Mouse (Mus musculus) hindbrain, embryonic 13.5 days (tissue): ENCODE results near the gene Rnf227. TPM values are rescaled to one million over a fixed set of nuclear protein-coding genes. Genes with fewer than 3 reads are reported as not detected.
"Not testable (repeated sequence)": the region's sequence is repeated elsewhere in the genome, so short reads cannot be mapped to it uniquely, and the experiment has no call there.

Experiments used
- ATAC-seq: fragments of 200-750 bp; cut with Nextera tagmentation; 2 replicates; pipeline ENCODE4 v1.8.0; 2017; ENCODE audit warnings: moderate TSS enrichment; ENCODE audit not compliant: low FRiP score
- H3K27ac ChIP-seq: fragments of 300-500 bp; sonication (generic); 2 replicates; pipeline ENCODE4 v1.5.1; 2015; ENCODE audit warnings: inconsistent platforms, mild to moderate bottlenecking, moderate library complexity
- H3K27me3 ChIP-seq: fragments of 300-500 bp; sonication (generic); 2 replicates; pipeline ENCODE4 v1.6.1; 2015; ENCODE audit warnings: mild to moderate bottlenecking, inconsistent platforms
- H3K36me3 ChIP-seq: fragments of 300-500 bp; sonication (generic); 2 replicates; pipeline ENCODE4 v1.6.1; 2015; ENCODE audit warnings: mild to moderate bottlenecking, inconsistent platforms
- H3K4me1 ChIP-seq: fragments of 300-500 bp; sonication (generic); replicated peaks from 2 replicates; pipeline ENCODE4 v1.6.1; 2015; ENCODE audit warnings: inconsistent platforms
- H3K4me2 ChIP-seq: fragments of 300-500 bp; sonication (generic); 2 replicates; pipeline ENCODE4 v1.6.1; 2015; ENCODE audit warnings: inconsistent platforms, mild to moderate bottlenecking, moderate library complexity
- H3K4me3 ChIP-seq: fragments of 300-500 bp; sonication (generic); 2 replicates; pipeline ENCODE4 v1.5.1; 2015; ENCODE audit warnings: mild to moderate bottlenecking, inconsistent platforms
- H3K9ac ChIP-seq: fragments of 300-500 bp; sonication (generic); 2 replicates; pipeline ENCODE4 v1.6.1; 2015; ENCODE audit warnings: mild to moderate bottlenecking, inconsistent platforms
- H3K9me3 ChIP-seq: fragments of 300-500 bp; sonication (generic); 2 replicates; pipeline ENCODE4 v1.6.1; 2016; ENCODE audit warnings: inconsistent platforms
- WGBS: fragments of 180-500 bp; shearing (Covaris S2); methylation state at CpG from one replicate; pipeline ENCODE4 v1.1.7; 2015; 5-methylcytosine and 5-hydroxymethylcytosine counted together
- polyA plus RNA-seq: library from polyadenylated mRNA; unstranded; fragments of >200 nt; fragmentation: Nextera tagmentation; extraction: Ambion mirVana; gene quantifications from 2 replicates; pipeline ENCODE4 v1.2.1, GENCODE M21; 2015

Rnf227 gene
- polyA plus RNA-seq = 163 and 166 TPM in 2 replicates

DNA sequence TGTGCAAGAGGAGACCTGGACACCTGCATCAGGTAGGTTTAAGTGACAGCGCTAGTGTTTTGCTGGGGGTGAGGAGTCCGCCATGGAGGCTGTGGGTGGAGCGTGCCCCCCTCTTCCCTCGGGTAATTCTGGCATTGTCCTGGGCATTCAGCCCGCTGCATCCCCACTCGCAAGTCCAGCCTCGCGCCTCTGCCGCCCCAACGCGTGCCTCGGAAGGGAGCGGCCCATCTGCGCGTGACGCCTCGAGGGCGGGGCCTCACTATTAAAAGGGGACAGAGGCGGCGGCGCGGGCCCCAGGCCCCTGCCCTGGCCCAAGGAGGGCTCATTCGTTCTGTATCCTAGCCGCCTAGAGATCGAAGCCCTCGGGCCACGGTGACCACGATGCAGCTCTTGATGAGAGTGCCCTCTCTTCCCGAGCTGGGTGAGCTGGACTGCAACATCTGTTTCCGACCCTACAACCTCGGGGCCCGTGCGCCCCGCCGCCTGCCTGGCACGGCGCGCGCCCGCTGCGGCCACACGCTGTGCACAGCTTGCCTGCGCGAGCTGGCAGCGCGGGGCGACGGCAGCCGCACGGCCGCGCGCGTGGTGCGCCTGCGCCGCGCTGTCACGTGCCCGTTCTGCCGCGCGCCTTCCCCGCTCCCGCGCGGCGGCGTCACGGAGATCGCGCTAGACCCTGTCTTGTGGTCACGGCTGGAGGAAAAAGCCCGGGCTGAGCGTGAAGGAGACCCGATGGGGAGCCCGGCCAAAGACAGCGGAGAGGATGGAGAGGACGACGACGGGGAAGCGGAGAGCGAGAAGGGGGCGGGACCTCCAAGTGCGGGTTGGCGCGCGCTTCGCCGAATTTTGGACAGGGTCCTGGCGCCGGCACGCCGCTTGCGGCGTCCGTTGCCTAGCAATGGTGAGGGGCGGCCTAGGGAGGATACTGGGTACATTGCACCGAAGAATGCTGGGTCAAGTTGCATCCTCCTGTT is at the start of gene Rnf227:
Gene Rnf227, plus strand, starts transcription at position 301 of the 971 bp plus-strand sequence.
- H3K4me1 ChIP-seq = peaks cover 24% of the 10 kb centered on the region
- peak within 1 kb of the TSS; percentile 94 for H3K27ac ChIP-seq
- H3K4me3 ChIP-seq = peak within 1 kb of the TSS; percentile 61
- H3K27me3 ChIP-seq = peaks cover 11% of the 10 kb centered on the region; the same call in 1 of the 2 replicates
- H3K9me3 ChIP-seq = no peaks in the 10 kb centered on the region
- 1% methylated on average over 98 of the region's 99 CpGs for WGBS
- ATAC-seq = peak; percentile 89
- peak within 1 kb of the TSS; percentile 81 for H3K9ac ChIP-seq
- peak within 1 kb of the TSS; percentile 76 for H3K4me2 ChIP-seq
- peaks cover 30% of the 10 kb centered on the region for H3K36me3 ChIP-seq

DNA sequence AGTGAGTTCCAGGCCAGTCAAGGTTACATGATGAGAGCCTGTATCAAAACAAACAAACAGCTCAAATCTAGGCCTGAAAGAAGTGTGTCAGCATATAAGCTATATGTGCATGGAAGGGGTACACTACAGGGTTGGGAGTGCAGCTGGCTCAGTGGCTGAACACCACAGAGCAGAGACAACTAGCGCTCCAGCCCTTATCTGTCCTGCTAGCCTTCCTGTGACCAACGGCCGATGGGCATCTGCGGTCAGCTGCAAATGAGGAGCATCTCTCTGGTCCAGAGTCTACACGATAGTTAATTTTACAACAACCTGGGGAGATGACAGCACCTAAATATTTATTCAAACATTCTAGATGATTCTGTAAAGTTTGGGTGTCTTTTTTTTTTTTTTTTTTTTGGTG is 49.1 kb upstream of the Rnf227 start:
- no peaks in the 10 kb centered on the region for H3K27me3 ChIP-seq
- no peak for ATAC-seq
- peaks cover 10% of the 10 kb centered on the region; the same call in 1 of the 2 replicates for H3K36me3 ChIP-seq
- no peak overlapping the region for H3K27ac ChIP-seq
- no peak overlapping the region for H3K9ac ChIP-seq
- H3K4me1 ChIP-seq = no peaks in the 10 kb centered on the region
- no peak overlapping the region for H3K4me3 ChIP-seq
- no peak overlapping the region for H3K4me2 ChIP-seq
- no peaks in the 10 kb centered on the region for H3K9me3 ChIP-seq
- 93% methylated on average over 5 of the region's 5 CpGs for WGBS

DNA sequence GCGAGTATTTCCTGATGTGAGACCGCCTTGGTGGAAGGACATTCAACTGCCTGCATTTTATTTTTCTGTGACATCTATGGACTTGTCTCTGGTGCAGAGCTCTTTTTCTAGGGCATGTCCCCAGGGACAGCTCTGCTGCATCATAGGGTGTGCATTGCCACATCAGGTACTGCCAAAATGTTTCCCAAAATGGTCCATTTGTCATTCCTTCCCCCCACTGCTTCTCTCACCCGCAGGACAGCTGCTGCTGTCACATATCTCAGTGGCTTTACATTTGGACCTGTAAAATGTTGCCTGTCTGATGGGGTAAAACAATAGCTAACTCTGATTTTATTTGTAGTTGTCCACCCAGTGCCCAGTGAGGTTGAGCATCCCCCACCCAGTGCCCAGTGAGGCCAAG is 45.0 kb upstream of the Rnf227 start:
- 92% methylated on average over 3 of the region's 3 CpGs for WGBS
- ATAC-seq = no peak
- no peaks in the 10 kb centered on the region for H3K4me1 ChIP-seq
- no peaks in the 10 kb centered on the region for H3K27me3 ChIP-seq
- no peak overlapping the region for H3K9ac ChIP-seq
- H3K4me2 ChIP-seq = no peak overlapping the region
- peaks cover 35% of the 10 kb centered on the region for H3K36me3 ChIP-seq
- H3K9me3 ChIP-seq = no peaks in the 10 kb centered on the region
- H3K27ac ChIP-seq = no peak overlapping the region
- H3K4me3 ChIP-seq = no peak overlapping the region

DNA sequence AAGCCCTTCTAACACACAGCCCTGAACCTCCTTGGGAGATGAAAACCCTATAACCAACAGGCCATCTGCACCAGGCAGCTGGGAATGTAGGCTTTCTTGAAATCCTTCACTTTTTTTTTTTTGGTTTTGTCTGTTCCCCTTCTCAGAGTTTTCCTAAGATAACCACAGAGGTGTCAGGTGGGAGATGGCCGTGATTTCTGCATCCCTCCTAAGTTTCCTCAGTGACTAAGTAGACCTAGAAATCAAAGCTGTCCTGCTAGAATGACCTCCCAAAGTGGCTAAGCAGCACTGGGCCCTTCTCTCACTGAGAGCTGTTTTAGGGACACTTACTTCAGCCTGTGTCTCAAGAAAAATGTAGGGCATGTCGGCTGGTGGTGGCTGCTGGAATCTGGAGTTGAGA is 42.5 kb upstream of the Rnf227 start:
- Histone ChIP-seq H3K9me3 (no peaks in the 10 kb centered on the region), H3K27me3 (no peaks in the 10 kb centered on the region), H3K36me3 (peaks cover 57% of the 10 kb centered on the region), H3K4me3 (no peak overlapping the region), H3K9ac (no peak overlapping the region), H3K4me2 (no peak overlapping the region), H3K27ac (no peak overlapping the region), H3K4me1 (no peaks in the 10 kb centered on the region)
- ATAC-seq = no peak
- 88% methylated on average over 2 of the region's 2 CpGs for WGBS

DNA sequence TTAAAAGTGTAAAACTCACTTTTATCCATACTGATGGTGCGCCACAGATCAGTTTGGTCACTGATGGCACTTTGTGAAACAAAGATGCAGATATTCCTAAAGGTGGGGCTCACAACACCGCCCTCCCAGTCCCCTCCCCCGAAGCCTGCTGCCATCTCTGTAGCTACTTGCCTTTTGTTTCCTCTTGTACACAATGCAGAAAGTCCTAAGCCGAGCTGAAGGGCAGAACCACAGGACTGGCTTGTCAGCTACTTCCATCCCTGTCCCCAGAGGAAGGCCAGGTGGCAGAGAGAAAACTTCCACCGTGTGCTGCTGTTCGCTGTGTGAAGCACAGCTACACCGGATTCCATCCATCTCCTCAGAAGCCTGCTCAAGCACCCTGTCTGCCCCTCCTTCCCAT is 42.0 kb upstream of the Rnf227 start:
- WGBS = 82% methylated on average over 7 of the region's 7 CpGs
- peaks cover 62% of the 10 kb centered on the region for H3K36me3 ChIP-seq
- H3K9me3 ChIP-seq = no peaks in the 10 kb centered on the region
- no peak overlapping the region for H3K4me3 ChIP-seq
- no peak overlapping the region for H3K27ac ChIP-seq
- H3K27me3 ChIP-seq = no peaks in the 10 kb centered on the region
- H3K4me1 ChIP-seq = no peaks in the 10 kb centered on the region
- ATAC-seq = no peak
- H3K9ac ChIP-seq = 0 out of 2 replicates have a peak overlapping the region, but pooled peaks have one; percentile 13
- no peak overlapping the region for H3K4me2 ChIP-seq

DNA sequence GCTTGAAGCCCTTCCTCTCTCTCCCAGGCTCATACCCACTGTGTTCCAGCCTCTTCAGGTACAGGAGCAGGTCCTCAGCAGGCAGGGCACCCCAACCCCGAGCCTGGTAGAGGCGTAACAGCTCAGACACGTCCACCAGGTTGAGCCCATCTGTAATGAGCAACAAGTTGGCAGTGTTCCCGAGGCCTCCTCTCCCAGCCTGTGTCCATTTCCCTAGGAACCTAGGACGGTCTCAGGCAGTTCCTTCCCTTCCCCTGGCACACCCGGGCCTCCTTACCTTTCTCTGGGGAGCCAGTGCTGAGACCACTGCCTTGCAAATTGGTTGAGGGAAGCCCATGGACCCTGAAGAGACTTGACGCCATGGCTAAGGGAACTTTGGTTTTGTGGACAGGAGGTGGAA is 37.4 kb upstream of the Rnf227 start:
- H3K9me3 ChIP-seq = no peaks in the 10 kb centered on the region
- no peak overlapping the region for H3K4me3 ChIP-seq
- no peak for ATAC-seq
- H3K4me2 ChIP-seq = no peak overlapping the region
- peaks cover 88% of the 10 kb centered on the region for H3K36me3 ChIP-seq
- H3K9ac ChIP-seq = 0 out of 2 replicates have a peak overlapping the region, but pooled peaks have one; percentile 13
- no peak overlapping the region for H3K27ac ChIP-seq
- H3K27me3 ChIP-seq = no peaks in the 10 kb centered on the region
- WGBS = 93% methylated on average over 7 of the region's 7 CpGs
- H3K4me1 ChIP-seq = no peaks in the 10 kb centered on the region

DNA sequence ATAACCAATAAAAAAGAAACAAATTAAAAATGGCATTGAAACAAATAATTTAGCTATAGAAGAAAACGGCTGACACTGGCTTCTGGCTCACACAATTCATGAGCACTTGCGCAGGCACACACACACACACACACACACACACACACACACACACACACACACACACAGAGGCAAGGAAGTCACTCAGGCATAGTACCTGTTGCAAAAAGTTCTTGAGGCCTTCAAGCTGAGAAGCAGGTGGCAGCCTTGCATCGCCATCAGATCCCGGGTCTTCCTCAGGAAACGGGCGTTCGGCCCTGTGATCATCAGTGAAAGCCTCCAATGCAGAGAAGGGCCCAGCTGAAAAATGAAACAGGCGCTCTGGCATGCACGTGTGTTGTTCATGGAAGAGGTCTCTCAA is 35.0 kb upstream of the Rnf227 start:
- H3K27me3 ChIP-seq = no peaks in the 10 kb centered on the region
- ATAC-seq = no peak
- no peak overlapping the region for H3K4me3 ChIP-seq
- no peak overlapping the region for H3K4me2 ChIP-seq
- H3K4me1 ChIP-seq = no peaks in the 10 kb centered on the region
- H3K9me3 ChIP-seq = no peaks in the 10 kb centered on the region
- H3K9ac ChIP-seq = no peak overlapping the region
- WGBS = 97% methylated on average over 9 of the region's 9 CpGs
- H3K36me3 ChIP-seq = peaks cover 90% of the 10 kb centered on the region
- H3K27ac ChIP-seq = no peak overlapping the region

DNA sequence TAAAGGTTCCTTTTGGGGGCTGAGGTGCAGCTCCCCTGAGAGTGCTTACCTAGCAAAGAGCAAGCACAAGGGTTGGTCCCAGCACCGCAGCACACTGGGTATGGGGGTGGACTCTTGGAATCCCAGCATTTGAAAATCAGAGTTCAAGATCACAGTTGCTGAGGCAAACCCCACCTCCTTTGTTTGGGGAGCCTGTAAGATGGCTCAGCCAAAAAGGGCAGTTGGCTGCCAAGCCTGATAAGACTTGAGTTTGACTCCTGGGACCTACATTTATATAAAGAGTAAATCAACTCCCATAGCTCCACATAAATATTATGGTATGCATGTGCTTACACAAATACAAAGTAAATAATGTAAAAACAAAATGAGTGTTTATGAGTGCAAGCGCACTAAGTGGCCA is 34.2 kb upstream of the Rnf227 start:
- Histone ChIP-seq H3K4me1 (peaks cover 4% of the 10 kb centered on the region; the same call in 1 of the 2 replicates), H3K36me3 (peaks cover 90% of the 10 kb centered on the region), H3K27me3 (no peaks in the 10 kb centered on the region), H3K27ac (no peak overlapping the region), H3K9ac (no peak overlapping the region), H3K4me2 (no peak overlapping the region), H3K4me3 (no peak overlapping the region), H3K9me3 (no peaks in the 10 kb centered on the region)
- WGBS = 97% methylated on average over 2 of the region's 2 CpGs
- no peak for ATAC-seq

DNA sequence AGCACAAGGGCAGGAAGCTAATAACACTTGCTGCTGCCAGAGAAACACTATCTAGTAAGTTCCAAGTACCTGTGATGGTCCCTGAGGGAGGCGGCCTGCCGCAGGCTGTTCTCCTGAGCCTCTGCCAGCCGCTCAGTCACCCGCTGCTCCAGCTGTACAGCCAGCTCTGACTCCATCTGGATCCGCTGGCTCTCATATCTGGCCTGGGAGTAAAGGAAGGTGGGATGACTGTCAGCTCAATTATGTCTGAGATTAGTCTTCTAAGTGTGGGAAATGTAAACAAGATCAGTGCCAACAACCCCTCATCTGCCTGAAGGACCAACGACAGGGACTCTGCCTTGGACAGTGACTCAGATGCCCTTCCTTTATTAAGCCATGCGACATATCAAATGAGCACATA is 29.0 kb upstream of the Rnf227 start:
- Histone ChIP-seq H3K4me3 (no peak overlapping the region), H3K9me3 (no peaks in the 10 kb centered on the region), H3K4me2 (no peak overlapping the region), H3K36me3 (peaks cover 89% of the 10 kb centered on the region), H3K4me1 (peaks cover 11% of the 10 kb centered on the region), H3K27me3 (no peaks in the 10 kb centered on the region), H3K9ac (peak overlapping the region; percentile 29; the same call in 1 of the 2 replicates), H3K27ac (peak overlapping the region; percentile 35)
- WGBS = 69% methylated on average over 7 of the region's 7 CpGs
- no peak for ATAC-seq

DNA sequence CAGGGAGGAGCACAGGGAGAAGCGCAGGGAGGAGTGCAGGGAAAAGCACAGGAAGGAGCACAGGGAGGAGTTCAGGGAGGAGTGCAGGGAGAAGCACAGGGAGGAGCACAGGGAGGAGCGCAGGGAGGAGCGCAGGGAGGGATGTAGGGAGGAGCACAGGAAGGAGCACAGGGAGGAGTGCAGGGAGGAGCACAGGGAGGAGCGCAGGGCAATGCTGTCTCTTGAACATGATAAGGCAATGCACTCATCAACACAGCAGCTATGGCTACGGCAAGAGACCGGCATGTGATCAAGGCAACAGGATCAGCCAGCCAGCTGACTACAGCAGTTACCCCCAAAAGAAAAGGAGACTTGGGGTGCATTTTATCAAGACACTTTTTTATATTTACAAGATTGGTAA is 23.9 kb upstream of the Rnf227 start:
- Histone ChIP-seq H3K36me3 (peaks cover 77% of the 10 kb centered on the region), H3K27ac (no peak overlapping the region), H3K4me1 (peaks cover 11% of the 10 kb centered on the region), H3K9me3 (no peaks in the 10 kb centered on the region), H3K9ac (no peak overlapping the region), H3K4me3 (no peak overlapping the region), H3K27me3 (no peaks in the 10 kb centered on the region), H3K4me2 (no peak overlapping the region)
- over 99% methylated on average over 6 of the region's 6 CpGs for WGBS
- no peak for ATAC-seq

DNA sequence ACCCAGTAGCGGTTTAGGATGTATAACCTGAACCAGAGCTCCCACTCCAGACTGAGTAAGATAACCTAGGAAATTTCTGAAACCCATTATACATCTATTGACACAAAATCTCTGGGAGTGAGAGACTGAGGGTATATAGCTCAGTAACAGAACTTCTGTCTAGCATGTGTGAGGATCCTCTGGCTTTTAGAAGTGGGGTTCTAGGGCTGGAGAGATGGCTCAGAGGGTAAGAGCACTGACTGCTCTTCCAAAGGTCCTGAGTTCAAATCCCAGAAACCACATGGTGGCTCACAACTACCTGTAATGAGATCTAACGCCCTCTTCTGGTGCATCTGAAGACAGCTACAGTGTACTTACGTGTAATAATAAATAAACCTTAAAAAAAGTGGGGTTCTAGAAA is 22.3 kb upstream of the Rnf227 start:
- H3K4me2 ChIP-seq, H3K27ac ChIP-seq, H3K9ac ChIP-seq, H3K9me3 ChIP-seq, H3K4me3 ChIP-seq, H3K27me3 ChIP-seq, ATAC-seq: not testable (repeated sequence)
- WGBS = 90% methylated on average over 3 of the region's 3 CpGs
- peaks cover 64% of the 10 kb centered on the region for H3K36me3 ChIP-seq
- H3K4me1 ChIP-seq = peaks cover 21% of the 10 kb centered on the region

DNA sequence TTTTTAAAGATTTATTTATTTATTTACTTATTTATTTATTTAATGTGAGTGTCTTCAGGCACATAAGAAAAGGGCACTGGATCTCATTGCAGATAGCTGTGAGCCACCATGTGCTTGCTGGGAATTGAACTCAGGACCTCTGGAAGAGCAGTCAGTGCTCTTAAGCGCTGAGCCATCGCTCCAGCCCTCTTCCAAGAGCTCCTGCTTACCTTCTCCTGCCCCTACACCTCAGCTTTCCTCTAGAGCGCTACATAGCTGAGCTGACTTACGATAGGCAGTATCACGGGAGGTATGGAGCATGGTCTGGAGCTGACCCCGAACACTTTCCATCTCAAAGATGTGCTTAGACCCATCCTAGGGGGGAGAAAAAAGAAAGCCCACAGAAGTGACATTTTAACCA is 18.7 kb upstream of the Rnf227 start:
- no peak for ATAC-seq
- Histone ChIP-seq H3K27me3 (peaks cover under 1% of the 10 kb centered on the region; the same call in 1 of the 2 replicates), H3K4me3 (0 out of 2 replicates have a peak overlapping the region, but pooled peaks have one; percentile 62), H3K27ac (no peak overlapping the region), H3K9ac (peak overlapping the region; percentile 80), H3K9me3 (no peaks in the 10 kb centered on the region), H3K4me2 (peak overlapping the region; percentile 76), H3K36me3 (peaks cover 32% of the 10 kb centered on the region), H3K4me1 (peaks cover 48% of the 10 kb centered on the region)
- WGBS = 94% methylated on average over 6 of the region's 6 CpGs
